Mouse (Mus musculus) ovary, adult 18-20 months (tissue): ENCODE results near the gene Ctbp1.

Experiments
- DNase-seq: peaks from one replicate; pipeline ENCODE4 v3.0.0; 2022; ENCODE audit warnings: low spot score, mixed read lengths

Gene Ctbp1

GRCm38 (mm10) chr5:33208533-33209245 lies 66.1 kb downstream of the Ctbp1 start:
- DNase-seq = no peak

- DNase-seq = no peak
These were observed 67.7 kb downstream of the Ctbp1 start for GRCm38 (mm10) chr5:33207136-33207535.

GRCm38 (mm10) chr5:33206328-33206727 lies 68.5 kb downstream of the Ctbp1 start:
- DNase-seq = no peak

- no peak for DNase-seq
These were observed 70.5 kb downstream of the Ctbp1 start for GRCm38 (mm10) chr5:33204284-33204683.

- peak; percentile 45 for DNase-seq
These were observed 71.0 kb downstream of the Ctbp1 start for GRCm38 (mm10) chr5:33203691-33204242.

GRCm38 (mm10) chr5:33203171-33203565 lies 71.6 kb downstream of the Ctbp1 start:
- no peak for DNase-seq

- no peak for DNase-seq
These were observed 72.2 kb downstream of the Ctbp1 start for GRCm38 (mm10) chr5:33202516-33203170.

GRCm38 (mm10) chr5:33201697-33202096 lies 73.1 kb downstream of the Ctbp1 start:
- no peak for DNase-seq

GRCm38 (mm10) chr5:33200071-33200470 lies 74.7 kb downstream of the Ctbp1 start:
- no peak for DNase-seq
